ENCODE assay signal across 8 mouse cellular contexts in the genomic region with DNA sequence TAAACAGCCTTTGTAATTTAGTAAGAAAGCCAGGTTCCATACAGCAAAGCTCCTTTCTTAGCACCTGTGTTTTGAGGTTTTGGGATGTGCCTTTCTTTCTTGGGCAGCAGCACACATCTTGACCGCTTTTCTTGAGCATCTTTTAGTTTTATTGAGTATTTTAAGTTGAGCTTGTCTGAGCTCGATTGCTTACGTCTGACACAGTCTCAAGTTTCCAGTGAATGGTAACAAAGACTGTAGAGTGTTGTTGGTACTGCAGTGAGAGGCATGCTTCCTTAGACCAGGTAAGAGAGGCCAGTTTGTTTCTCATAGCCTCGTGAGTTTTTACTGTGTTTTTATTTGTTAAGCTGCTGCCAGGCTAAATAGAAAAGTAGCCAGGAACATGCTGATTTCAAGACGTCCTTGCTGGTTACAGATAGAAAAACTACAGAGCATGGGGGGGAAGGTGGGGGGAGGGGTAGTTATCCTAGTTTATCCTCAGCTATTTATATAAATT.
DNase-seq lines count a peak whose midpoint lies in the region; ATAC-seq lines count a peak whose summit lies in the region.

No protein-coding gene starts in this region.

- peak overlapping the region; percentile 78 for H3K4me2 ChIP-seq in hindbrain, embryonic 14.5 days (replicated peaks)
- peak overlapping the region; percentile 61 for H3K4me2 ChIP-seq in liver, embryonic 11.5 days

- no peak overlapping the region; the same call in 1 of the 2 replicates for H3K27ac ChIP-seq in hindbrain, embryonic 14.5 days
- peak overlapping the region; percentile 91 for H3K27ac ChIP-seq in liver, embryonic 11.5 days (ENCODE audit: low read depth, low read length)

- H3K4me1 ChIP-seq in erythroblast, embryonic 14.5 days (ENCODE audit: control insufficient read depth) = peaks cover 65% of the 10 kb centered on the region
- 0 out of 2 replicates have a peak, but pooled peaks cover 4% of the 10 kb centered on the region for H3K4me1 ChIP-seq in hindbrain, embryonic 14.5 days (replicated peaks; ENCODE audit: control insufficient read depth, insufficient read depth, low read length)
- peaks cover 11% of the 10 kb centered on the region for H3K4me1 ChIP-seq in liver, embryonic 11.5 days (replicated peaks; ENCODE audit: control insufficient read depth, insufficient read depth, low read length)

- no peaks in the 10 kb centered on the region for H3K27me3 ChIP-seq in erythroblast, embryonic 14.5 days (ENCODE audit: control insufficient read depth)
- no peaks in the 10 kb centered on the region for H3K27me3 ChIP-seq in hindbrain, embryonic 14.5 days (ENCODE audit: control insufficient read depth, insufficient read depth, low read length)
- H3K27me3 ChIP-seq in liver, embryonic 11.5 days (replicated peaks; ENCODE audit: control insufficient read depth, insufficient read depth, low read length) = no peaks in the 10 kb centered on the region

- ATAC-seq in hindbrain, embryonic 14.5 days (ENCODE audit: low FRiP score) = peak; percentile 41; the same call in 1 of the 2 replicates
- ATAC-seq in liver, embryonic 11.5 days (replicated peaks; ENCODE audit: low FRiP score) = peak; percentile 49; the same call in 1 of the 2 replicates

- H3K9ac ChIP-seq in hindbrain, embryonic 14.5 days = peak overlapping the region; percentile 49
- H3K9ac ChIP-seq in liver, embryonic 11.5 days (ENCODE audit: low read depth, low read length) = peak overlapping the region; percentile 72

- under 1% methylated on average over 5 of the region's 5 CpGs for whole genome bisulfite sequencing in hindbrain, embryonic 14.5 days
- 6% methylated on average over 5 of the region's 5 CpGs for WGBS in liver, embryonic 11.5 days

- peaks cover 42% of the 10 kb centered on the region for H3K36me3 ChIP-seq in erythroblast, embryonic 14.5 days (ENCODE audit: control insufficient read depth)
- no peaks in the 10 kb centered on the region for H3K36me3 ChIP-seq in hindbrain, embryonic 14.5 days (replicated peaks; ENCODE audit: control insufficient read depth, insufficient read depth)
- no peaks in the 10 kb centered on the region for H3K36me3 ChIP-seq in liver, embryonic 11.5 days (ENCODE audit: control insufficient read depth, insufficient read depth, low read length)

- H3K4me3 ChIP-seq in erythroblast, embryonic 14.5 days (replicated peaks) = peak overlapping the region; percentile 64
- peak overlapping the region; percentile 42 for H3K4me3 ChIP-seq in hindbrain, embryonic 14.5 days (replicated peaks; ENCODE audit: low read length)
- H3K4me3 ChIP-seq in liver, embryonic 11.5 days (ENCODE audit: low read depth, low read length) = peak overlapping the region; percentile 55

- no peaks in the 10 kb centered on the region for H3K9me3 ChIP-seq in erythroblast, embryonic 14.5 days (ENCODE audit: control insufficient read depth, low read length)
- H3K9me3 ChIP-seq in hindbrain, embryonic 14.5 days (ENCODE audit: control insufficient read depth, low read length) = no peaks in the 10 kb centered on the region
- no peaks in the 10 kb centered on the region for H3K9me3 ChIP-seq in liver, embryonic 11.5 days (ENCODE audit: control insufficient read depth, low read length)

- DNase-seq in layer of hippocampus, postnatal 10 days (ENCODE audit: low spot score in 2 of 2) = peak; percentile 11 to 20
- no peak for DNase-seq in layer of hippocampus, adult 11-12 months (ENCODE audit: low spot score)
- peak; percentile 58 for DNase-seq in Muller cell, postnatal 12 days (ENCODE audit: inconsistent ontology term)
- peak; percentile 67 for DNase-seq in hindbrain, embryonic 14.5 days (ENCODE audit: low spot score)
- DNase-seq in liver, embryonic 11.5 days (ENCODE audit: low spot score) = peak; percentile 42
- peak; percentile 3 to 15 for DNase-seq in natural killer cell, adult 2 months (ENCODE audit: low spot score in 2 of 2)
- DNase-seq in gastrocnemius, postnatal 25 days = no peak

Comparison
In these comparisons a context has a peak if more than half of its experiments do, and no peak if none do; other contexts are left out.
1. DNase-seq: peak in layer of hippocampus, postnatal 10 days (2 of 2), Muller cell, postnatal 12 days (single experiment), hindbrain, embryonic 14.5 days (single experiment), liver, embryonic 11.5 days (single experiment) and natural killer cell, adult 2 months (2 of 2); none in layer of hippocampus, adult 11-12 months (single experiment) and gastrocnemius, postnatal 25 days (single experiment).
2. Peak in every context shown above with its lines, with median percentiles within 50 percentile points of each other: H3K4me3 ChIP-seq.